Mouse (Mus musculus) thymus, postnatal 10 days (tissue): ENCODE measurements around the gene Nkx2-3.

ENCODE experiments used
- DNase-seq, 2 experiments: peaks; one replicate each; pipeline ENCODE4 v3.0.0; 2021; ENCODE audit warnings: low spot score in 2 of 2

Gene Nkx2-3

DNA sequence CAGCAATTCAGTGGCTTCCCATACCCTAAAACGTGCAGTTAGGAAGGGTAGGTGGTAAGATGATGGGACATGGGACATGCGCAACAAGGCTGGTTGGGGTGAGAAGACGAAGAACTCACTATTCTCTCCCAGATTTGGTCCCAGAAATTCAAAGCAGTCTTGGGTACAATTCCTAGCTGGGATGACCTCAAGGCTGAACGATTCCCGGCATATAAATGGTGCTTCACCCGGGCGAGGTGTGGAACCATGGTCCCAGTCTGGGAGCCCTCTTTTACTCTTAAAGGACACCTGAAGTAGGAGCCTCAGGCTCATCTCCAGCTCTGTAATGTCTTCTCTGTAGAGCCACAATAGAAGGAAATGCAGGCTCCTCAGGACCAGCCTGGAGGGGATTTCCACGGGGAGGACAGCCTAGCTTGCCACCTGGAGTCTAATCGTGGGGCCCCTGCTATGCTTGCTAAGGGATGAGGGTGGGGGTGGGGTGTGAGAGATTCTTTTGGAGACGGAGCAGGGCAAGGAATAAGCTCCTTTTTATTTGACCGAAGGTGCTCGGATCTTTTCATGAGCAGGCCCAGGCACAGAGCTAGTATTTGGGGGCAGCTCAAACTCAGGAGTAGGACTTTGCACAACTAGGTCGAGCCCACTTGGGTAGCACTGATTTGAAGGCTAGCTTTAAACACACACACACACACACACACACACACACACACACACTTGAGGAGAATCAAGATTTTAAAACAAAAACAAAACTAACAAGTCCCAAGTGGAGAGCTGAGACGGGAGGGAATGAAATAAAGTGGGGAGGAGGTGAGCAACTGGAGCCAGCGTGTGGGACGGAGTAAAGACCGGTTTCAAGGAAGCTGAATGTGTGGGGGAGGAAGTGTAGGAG is 6.2 kb upstream of the Nkx2-3 start:
- DNase-seq, result no peak

DNA sequence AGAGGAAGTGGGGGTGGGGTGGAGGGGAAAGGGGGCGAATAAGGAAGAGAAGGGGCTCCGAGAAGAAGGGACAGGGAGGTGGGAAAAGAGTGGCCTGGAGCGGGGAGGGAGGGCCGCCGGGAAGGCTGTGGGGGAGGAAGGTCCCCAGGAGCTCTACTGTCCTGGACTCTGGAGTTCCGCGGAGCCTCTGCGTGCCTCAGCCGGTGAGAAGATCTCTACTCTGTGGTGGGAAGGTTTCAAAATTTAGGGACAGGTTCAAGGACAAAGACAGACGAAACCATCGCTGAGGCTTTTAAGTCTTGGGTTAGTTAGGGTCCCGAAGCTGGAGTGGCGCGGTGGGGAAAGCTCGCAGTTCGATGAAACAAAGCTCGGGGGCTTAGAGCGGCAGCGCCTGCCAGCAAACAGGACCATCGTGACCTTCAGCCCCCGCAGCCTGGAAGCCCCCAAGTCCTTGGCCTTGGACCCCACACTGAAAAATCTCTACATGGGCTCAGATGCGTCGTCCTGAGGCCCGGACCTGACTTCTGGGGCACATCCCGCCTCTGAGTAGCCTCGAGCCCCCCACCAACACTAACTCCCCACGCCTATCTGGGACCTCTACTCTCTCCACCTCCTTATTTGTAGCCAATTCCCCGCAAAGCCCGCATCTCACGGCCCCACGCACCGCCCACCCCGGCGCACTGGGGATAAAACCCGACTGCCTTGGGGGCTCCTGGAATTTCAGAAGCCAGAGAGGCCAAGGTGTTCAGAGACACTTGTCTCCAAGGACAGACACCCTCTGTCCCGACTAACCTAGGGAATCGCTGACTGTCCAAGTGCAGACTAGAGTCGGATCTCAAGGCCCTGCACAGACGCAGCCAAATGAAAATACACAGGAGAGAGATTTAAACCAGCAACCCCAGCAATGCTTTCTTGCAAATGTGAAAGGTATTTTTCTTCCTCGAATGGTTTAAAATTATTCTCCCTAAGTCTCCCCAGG is 5.3 kb upstream of the Nkx2-3 start:
- no peak for DNase-seq

DNA sequence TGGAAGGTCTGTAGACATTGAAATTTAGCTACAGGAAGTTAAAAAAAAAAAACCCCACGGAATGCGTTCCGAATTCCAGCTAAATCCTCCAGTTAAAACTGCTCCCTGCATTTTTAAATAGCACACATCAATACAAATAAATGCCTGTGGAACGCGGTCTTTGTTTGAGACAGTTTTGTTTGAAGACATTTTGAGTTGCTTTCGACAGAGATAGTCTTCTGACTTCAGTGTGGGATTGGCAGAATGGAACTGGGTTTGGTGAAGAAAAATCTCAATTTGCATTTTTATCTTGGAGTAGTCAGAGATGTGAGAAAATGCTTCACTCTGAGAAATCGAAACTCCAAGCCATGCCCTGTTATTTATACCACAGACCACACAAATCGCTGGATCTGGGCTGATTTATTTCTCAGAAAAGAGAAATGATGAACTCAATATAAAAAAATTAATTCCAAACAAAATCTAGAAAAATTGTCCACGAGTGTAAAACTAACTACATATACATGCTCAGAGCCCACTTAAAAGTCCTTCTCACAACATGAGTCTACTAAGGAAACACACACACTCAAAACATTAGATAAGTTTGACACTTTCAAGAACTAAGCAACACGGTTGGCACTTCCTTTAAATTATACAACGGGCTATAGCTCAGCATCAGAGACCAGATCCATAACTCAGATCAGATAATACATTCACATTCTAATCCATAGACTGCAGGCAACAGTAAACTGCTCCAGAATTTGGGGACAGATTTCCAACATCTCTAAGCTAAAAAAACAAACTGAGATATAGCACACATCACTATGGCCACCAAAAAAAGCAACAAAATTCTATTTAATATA is 4.1 kb upstream of the Nkx2-3 start:
- no peak for DNase-seq

DNA sequence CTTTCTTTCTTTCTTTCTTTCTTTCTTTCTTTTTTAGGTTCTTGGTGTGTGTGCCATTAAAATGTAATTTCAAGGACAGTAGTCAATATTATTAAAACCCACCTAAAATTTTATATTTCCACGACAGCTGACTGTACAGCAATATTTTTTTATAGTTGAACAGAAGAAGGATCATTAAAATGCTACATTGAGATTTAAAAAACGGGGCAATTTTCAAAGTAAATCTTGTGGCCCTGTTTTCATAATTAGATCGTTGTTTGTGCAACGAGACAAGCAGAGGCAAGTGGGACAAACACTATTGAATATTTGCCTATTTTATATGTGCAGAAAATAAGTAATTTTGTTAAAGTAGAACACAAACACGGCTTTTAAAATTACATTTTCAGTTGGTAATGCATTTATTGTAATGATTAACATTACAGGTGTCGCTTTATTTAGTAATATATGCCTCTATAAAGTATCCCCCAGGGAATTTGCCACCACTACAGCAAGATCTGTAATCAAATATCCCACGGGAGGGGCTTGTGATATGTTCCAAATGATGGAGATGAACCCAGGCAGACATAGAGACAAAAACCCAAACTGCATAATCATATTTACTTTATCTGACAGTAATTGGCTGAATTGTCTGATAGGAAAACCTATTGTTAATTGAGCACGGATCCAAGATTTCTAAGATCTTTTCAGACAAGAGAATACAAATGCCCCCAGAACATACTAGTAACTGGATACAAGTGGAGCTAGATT is 3.2 kb upstream of the Nkx2-3 start:
- DNase-seq, result no peak

DNA sequence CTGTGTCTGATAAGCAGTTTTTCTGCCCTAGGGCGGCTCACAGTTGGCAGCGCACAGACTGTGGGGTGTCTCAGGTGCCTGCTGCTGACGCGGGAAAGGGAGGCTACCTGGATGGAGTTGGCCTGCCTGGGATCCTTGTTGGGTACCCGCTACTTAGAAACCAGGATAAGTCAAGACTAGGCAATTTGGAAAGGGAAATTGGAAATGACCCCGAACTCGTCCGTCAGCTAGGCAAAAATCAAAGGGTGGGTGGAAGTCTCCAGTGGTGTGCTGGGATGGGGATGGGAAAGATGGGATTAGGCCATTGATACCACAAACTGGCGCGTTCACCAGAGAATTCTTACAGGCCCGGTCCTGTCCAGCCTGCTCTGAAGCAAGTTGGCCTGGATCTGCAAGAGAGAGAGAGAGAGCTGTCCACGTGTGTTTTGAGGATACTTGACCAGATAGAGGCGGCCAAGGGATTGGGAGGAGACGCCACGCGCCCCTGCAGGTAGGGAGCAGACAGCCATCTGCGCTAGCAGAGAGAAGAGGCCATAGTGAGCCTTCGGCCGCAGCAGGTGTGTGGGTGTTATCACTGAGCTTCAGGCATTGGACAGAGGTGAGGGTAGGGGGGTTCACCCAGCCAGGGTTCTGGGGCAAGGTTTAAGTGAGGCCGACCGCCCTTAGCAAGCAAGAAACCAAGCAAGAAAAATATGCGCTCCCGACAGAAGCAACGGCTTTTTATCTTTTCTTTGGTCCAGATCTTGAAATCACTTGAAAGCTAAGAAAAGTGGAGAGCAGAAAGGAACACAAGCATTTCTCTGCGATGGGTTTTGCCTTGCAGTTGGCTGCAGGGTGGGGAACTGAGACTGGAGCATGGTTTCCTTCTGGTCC is 2.4 kb upstream of the Nkx2-3 start:
- no peak for DNase-seq

DNA sequence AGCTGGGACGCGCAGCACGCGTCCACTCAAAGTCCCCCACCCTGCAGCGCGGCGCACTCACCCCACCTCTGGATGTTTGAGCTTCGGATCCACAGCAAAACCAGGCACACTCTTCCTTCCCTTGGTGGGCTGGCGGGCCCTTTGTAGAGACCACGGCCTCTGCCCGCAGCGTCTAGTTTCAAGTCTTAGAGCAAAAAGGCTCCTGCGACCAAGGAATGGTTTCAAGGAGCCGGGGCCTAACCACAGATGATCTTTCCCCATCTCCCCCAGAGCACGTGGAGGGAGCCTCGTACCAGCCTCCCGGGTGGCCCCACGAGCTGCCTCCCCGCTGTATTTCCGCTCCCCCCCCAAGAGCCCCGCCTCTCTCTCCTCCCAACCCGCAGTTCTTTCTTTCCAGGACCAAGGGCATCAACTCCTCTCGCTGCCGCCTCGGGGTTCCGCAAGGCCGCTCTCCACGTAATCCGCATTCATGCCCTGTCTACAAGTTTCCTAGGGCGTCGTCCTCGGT is 1.7 kb upstream of the Nkx2-3 start:
- DNase-seq, result no peak

DNA sequence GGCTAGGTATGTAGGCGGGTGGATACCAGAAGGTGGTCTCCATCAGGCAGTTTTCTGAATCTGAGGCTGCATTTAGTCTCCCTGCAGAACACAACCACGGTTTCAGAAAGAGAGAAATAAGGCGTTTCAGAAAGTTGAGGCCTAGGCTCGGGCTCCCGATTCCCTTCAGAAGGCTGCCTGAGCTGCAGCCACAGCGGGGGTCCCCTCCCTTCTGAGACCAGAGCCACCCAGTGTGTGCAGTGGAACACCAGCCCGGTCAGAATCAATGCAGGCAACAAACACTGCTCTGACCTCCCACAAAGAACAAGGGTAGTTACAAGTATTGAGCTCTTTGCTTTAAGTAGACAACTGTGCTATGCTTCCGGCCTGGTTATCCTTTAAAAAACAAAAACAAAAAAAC is 1.0 kb upstream of the Nkx2-3 start:
- DNase-seq, result no peak

DNA sequence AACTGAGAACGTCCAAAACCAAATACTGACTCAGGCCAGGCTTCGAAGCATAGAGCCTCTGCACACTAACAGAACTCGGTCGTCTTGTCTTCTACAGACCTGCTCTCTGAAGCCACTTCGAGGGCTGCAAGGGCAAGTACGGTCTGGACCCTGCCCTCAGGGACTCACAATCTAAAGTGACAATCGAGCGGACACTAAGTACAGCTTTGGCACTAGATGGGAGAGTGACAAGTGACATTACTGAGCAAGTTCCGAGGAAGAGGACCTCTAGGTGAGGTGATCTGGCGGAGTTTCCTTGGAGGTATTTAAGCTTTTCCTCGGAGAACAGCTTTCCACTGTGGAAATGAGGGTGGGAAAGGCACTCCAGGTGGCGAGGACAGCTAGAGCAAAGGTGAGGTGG is 564 bp upstream of the Nkx2-3 start:
- no peak for DNase-seq

DNA sequence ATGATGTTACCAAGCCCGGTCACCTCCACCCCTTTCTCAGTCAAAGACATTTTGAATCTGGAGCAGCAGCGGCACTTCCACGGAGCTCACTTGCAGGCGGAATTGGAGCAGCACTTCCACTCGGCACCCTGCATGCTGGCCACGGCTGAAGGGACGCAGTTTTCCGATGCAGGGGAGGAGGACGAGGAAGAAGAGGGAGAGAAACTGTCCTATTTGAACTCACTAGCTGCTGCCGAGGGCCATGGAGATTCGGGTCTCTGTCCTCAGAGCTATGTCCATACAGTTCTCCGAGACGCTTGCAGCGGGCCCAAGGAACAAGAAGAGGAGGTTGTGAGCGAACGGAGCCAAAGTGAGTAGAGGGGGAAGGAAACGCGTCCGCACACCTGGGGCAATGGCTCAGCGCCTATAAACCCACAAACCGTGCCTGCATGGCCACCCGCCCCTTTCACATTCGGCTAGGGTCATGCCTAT is 411 bp downstream of the Nkx2-3 start:
- no peak for DNase-seq

DNA sequence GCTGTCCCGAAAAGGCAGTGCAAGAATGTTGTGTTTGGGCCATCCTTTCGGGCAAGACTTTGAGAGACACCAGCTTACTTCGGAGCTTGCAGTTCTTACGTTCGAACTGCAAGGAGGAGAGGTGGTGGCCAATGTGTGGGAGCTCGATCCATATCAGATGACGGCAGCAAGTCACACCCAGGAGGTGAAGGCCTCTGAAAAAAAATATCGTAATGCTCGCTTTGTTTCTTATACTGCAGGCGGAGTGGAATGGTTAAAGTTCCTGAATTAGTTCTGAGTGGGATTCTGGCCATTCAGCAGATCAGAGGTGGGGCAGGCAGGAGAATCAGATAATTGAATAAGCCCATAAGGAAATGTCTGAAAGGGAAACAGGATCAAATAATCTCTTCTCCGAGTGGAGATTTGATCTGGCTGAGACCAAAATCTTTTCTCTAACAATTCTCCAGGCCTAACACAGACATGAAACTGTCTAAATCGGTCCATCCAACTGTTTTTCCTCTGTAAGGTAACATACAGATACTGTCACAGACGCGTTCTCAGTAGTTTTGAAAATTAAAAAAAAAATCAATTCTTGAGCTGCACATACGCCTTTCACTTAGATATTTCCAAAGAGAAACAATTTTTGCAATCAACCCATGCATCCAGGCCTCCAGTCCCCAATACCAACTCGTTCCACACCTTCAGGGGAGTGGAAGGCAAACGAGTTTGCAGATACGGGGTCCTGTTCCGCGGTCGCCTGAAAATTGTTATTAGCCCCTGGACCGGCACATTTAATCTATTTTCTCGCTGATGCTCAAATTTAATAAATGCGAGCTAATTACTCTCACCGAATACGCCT is 1.4 kb downstream of the Nkx2-3 start:
- DNase-seq, result no peak

DNA sequence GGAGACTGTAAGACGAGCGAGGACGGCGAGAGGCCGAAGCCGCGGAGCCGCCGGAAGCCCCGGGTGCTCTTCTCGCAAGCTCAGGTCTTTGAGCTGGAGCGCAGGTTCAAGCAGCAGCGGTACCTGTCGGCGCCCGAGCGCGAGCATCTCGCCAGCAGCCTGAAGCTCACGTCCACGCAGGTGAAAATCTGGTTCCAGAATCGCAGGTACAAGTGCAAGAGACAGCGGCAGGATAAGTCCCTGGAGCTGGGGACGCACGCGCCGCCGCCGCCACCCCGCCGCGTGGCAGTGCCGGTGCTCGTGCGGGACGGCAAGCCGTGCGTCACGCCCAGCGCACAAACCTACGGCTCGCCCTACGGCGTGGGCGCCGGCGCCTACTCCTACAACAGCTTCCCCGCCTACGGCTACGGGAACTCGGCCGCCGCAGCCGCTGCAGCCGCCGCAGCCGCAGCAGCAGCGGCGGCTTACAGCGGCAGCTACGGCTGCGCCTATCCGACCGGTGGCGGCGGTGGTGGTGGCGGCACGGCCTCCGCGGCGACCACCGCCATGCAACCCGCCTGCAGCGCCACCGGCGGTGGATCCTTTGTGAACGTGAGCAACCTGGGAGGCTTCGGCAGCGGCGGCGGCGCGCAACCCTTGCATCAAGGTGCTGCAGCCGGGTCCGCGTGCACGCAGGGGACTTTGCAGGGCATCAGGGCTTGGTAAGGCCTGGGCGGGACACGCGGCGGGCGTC is 2.4 kb downstream of the Nkx2-3 start:
- peak in 1 of 2 experiments; percentile 34 for DNase-seq

DNA sequence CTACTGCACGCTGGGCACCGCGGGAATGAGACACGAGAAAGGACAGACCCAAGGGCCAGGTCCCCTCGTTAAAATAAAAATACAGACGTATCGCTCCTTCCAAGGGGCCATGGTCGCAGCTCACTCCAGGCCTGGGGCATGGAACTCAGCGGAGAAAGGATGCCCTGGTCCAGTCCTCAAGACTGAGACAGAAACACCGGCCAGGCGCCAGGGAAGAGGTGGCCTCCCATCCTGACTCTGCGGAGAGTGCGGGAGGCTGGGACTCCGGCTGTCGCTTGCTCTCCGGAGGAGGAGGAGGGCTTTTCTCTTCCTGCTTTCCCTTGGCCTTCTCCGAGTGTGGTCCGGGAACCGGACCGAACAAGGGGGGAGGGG is 2.9 kb downstream of the Nkx2-3 start:
- no peak for DNase-seq

DNA sequence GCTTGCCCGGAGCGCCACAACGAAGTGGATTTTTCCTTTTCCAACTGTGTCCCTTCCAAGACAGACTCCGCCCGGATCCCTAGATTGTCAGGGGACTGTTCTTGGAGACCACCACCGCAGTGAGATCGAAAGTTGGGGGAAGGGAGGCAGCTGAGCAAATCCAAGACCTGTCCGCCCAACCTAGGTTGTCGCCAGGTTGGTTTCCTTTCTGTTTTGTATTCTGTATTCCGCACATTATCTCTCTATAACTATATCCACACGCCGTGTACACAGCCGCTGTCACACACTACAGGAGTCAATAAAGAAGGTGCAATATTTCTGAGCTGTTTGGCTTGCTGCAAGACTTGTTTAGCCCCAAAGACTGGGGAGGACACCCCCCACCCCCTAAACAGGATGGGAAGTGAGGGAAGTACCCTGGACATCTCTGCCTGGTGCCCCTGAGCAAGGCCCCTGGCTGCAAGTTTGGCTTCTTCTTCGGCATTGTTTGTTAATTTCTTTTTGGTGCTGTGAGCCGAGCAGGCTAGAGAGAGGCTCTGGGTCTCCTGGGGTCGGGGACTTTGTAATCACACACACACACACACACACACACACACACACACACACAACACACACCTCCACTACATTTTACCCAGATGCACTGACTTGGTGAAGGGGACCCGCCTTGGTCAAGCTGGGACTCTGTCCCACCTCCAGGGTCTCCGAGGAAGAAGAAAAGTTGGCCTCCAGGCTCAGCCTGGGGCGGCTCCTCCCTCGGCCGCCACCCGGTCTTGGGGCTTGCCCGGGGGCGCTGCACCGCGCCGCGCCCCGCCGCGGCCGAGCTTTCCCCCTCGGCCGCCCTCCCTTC is 3.7 kb downstream of the Nkx2-3 start:
- no peak for DNase-seq

DNA sequence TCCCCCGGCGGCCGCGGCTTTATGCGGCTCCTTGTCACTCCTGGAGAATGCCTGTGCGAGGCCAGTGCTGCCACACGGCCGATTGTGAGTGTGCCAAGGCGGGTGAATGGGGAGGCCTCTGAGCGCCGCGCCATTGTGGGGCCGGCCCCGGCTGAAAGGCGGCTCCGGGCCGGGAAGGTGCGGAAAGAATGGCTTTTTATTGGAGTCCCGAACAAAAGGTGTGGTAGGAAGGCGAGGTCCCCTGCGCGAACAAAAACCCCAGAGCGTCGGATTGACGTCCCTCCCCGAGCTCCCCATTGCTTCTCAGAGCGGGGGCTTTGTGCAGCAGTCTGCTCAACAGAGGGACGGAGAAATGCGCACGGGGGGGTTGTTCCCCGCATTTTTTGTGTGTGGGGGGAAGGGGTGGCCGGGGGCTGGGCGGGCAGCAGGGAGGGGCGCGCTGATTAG is 4.3 kb downstream of the Nkx2-3 start:
- DNase-seq, result no peak

DNA sequence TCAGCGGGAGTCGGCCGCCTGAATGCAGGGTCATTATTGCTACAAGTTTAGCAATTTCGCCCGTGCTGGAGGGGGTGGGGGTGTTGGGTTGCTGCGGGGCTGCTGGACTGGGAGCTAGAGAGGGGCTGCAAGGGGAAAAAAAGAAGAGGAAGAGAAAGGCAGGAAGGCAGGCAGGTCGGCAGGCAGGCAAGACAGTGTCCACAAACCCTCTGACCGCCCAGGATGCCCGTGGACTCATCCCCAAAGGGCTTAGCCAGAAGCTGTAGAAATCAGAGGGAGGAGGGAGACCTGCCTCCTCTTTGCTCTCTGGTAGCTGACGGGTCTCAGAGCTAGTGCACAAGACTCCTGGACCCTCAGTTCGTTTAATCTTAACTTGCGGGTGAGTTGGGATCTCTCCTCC is 4.8 kb downstream of the Nkx2-3 start:
- no peak for DNase-seq

DNA sequence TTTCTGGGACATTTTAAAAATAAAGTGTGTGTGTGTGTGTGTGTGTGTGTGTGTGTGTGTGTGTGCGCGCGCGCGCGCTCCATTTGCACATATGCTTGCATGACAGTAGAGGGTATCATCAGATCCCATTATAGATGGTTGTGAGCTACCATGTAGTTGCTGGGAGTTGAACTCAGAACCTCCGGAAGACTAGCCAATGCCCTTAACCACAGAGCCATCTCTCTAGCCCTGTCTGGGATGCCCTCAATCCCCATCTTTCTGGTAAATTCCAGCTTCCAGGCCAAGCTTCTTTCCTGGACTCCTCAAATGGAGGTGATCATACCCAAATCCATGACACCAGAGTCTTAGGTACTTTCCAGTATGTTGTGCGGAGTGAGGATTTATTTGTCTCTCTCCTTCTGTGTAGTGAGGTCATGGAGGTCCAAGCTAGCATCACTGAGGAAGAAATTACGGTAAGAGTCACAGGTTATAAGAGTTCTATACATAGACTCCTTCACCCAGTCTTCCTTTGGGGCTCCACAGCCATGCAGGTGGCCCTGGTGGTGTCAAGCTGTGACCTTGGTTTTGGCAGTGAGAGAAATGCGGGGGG is 5.7 kb downstream of the Nkx2-3 start:
- DNase-seq, result no peak
